Mouse (Mus musculus): ENCODE data around the gene Gm10638. TPM values are rescaled to one million over a fixed set of nuclear protein-coding genes. Genes with fewer than 3 reads are reported as not detected.

Gene Gm10638
- total and polyA plus RNA-seq, 3 experiments = 0.23 to 0.52 TPM; not detected in 1

DNA sequence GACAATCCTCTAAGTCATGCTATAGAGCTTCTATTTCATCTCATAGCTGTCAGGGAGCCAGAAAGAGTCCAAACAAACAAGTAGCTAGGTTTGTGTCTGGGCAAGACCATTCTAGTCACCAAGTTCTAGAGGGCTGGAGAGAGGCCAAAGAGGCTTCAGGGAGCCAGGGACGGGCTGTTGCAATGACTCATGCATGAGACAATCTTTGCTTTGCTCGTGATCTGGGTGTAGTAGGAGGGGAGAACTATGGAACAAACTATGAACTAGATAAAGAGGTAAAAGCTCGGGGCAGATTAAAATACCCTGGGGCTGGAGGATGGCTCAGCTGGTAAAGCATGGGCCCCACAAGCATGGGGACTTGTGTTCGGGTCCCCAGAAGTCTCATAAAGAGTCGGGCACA is 23.0 kb downstream of the Gm10638 start:
- peak overlapping the region; percentile 61 for H3K27ac ChIP-seq (ENCODE audit: control insufficient read depth, low read depth, low read length)
- no peaks in the 10 kb centered on the region for H3K9me3 ChIP-seq (replicated peaks; ENCODE audit: insufficient read depth, low read length)
- H3K36me3 ChIP-seq (ENCODE audit: control insufficient read depth in 1 of 2, insufficient read depth in 2 of 2, low read length in 2 of 2) = peaks cover 0 to 10% of the 10 kb centered on the region in 2 experiments; a peak in 2 of 4 replicates
- H3K4me1 ChIP-seq (ENCODE audit: control insufficient read depth in 1 of 2, insufficient read depth in 2 of 2, low read length in 2 of 2) = peaks cover 5 to 23% of the 10 kb centered on the region in 2 experiments
- TF ChIP-seq CHD2 (IDR thresholded peaks at IDR 0.05; ENCODE audit: low read length) = no peak
- TF ChIP-seq ETS1 (IDR thresholded peaks at IDR 0.05; ENCODE audit: low read depth, low read length) = peak; percentile 77
- no peak for TF ChIP-seq MYC (IDR thresholded peaks at IDR 0.05; ENCODE audit: low read depth, low read length)
- peak; percentile 66; the same call in 1 of the 2 replicates for TF ChIP-seq TBP (IDR thresholded peaks at IDR 0.05; ENCODE audit: low read depth, low read length)
- TF ChIP-seq USF2 (IDR thresholded peaks at IDR 0.05; ENCODE audit: borderline replicate concordance in 1 of 2, insufficient read depth in 1 of 2, low read depth in 1 of 2, low read length in 2 of 2) = no peak
- TF ChIP-seq BHLHE40 (IDR thresholded peaks at IDR 0.05; ENCODE audit: borderline replicate concordance, low read depth, low read length) = peak; percentile 83
- TF ChIP-seq EP300 (IDR thresholded peaks at IDR 0.05; ENCODE audit: low read depth in 1 of 2, low read length in 2 of 2) = peak; percentile 38 to 58; a peak in 3 of 4 replicates
- TF ChIP-seq ZMIZ1 (IDR thresholded peaks at IDR 0.05; ENCODE audit: low read depth, low read length) = no peak
- no peak for TF ChIP-seq E2F4 (IDR thresholded peaks at IDR 0.05; ENCODE audit: borderline replicate concordance, low read depth, low read length)
- TF ChIP-seq USF1 (IDR thresholded peaks at IDR 0.05; ENCODE audit: low read depth, low read length) = no peak
- TF ChIP-seq TAL1 (IDR thresholded peaks at IDR 0.05; ENCODE audit: low read length) = no peak
- peak; percentile 69; the same call in 1 of the 2 replicates for TF ChIP-seq JUND (IDR thresholded peaks at IDR 0.05; ENCODE audit: low read depth, low read length)
- no peak overlapping the region for H3K9ac ChIP-seq (ENCODE audit: control insufficient read depth, low read depth, low read length, poor library complexity, severe bottlenecking)
- no peaks in the 10 kb centered on the region for H3K27me3 ChIP-seq (ENCODE audit: control insufficient read depth in 1 of 2, insufficient read depth in 2 of 2, low read length in 2 of 2)
- peak; percentile 83 for DNase-seq (ENCODE audit: low read depth, low spot score)
- H3K79me2 ChIP-seq (ENCODE audit: control insufficient read depth, insufficient read depth, low read length, poor library complexity) = no peaks in the 10 kb centered on the region
- no peak overlapping the region for H3K4me3 ChIP-seq (ENCODE audit: control insufficient read depth in 1 of 2, insufficient read depth in 1 of 2, low read depth in 2 of 2, low read length in 2 of 2)

GRCm38 (mm10) chr8:86769945-86770715 is 24.6 kb downstream of the Gm10638 start:
- Histone ChIP-seq H3K36me3 (ENCODE audit: control insufficient read depth in 1 of 2, insufficient read depth in 2 of 2, low read length in 2 of 2) (peaks cover 0 to 7% of the 10 kb centered on the region in 2 experiments; a peak in 2 of 4 replicates), H3K79me2 (ENCODE audit: control insufficient read depth, insufficient read depth, low read length, poor library complexity) (no peaks in the 10 kb centered on the region), H3K4me1 (ENCODE audit: control insufficient read depth in 1 of 2, insufficient read depth in 2 of 2, low read length in 2 of 2) (peaks cover 3 to 20% of the 10 kb centered on the region in 2 experiments; a peak in 3 of 4 replicates), H3K27ac (ENCODE audit: control insufficient read depth, low read depth, low read length) (no peak overlapping the region), H3K9ac (ENCODE audit: control insufficient read depth, low read depth, low read length, poor library complexity, severe bottlenecking) (no peak overlapping the region), H3K4me3 (ENCODE audit: control insufficient read depth in 1 of 2, insufficient read depth in 1 of 2, low read depth in 2 of 2, low read length in 2 of 2) (no peak overlapping the region), H3K27me3 (ENCODE audit: control insufficient read depth in 1 of 2, insufficient read depth in 2 of 2, low read length in 2 of 2) (no peaks in the 10 kb centered on the region), H3K9me3 (replicated peaks; ENCODE audit: insufficient read depth, low read length) (no peaks in the 10 kb centered on the region)
- no peak for DNase-seq (ENCODE audit: low read depth, low spot score)
- TF ChIP-seq ZNF384 (IDR thresholded peaks at IDR 0.05; ENCODE audit: low read depth, low read length) (no peak), CHD1 (IDR thresholded peaks at IDR 0.05; ENCODE audit: low read depth, low read length) (no peak), MXI1 (IDR thresholded peaks at IDR 0.05; ENCODE audit: low read depth, low read length) (no peak), ELF1 (IDR thresholded peaks at IDR 0.05; ENCODE audit: low read depth, low read length) (no peak), MYB (IDR thresholded peaks at IDR 0.05; ENCODE audit: low read depth, low read length) (no peak), CTCF (IDR thresholded peaks at IDR 0.05 in 2 of 3, conservative IDR thresholded peaks at IDR 0.05 in 1 of 3; ENCODE audit: control insufficient read depth in 1 of 3, insufficient read depth in 1 of 3, low read depth in 2 of 3, low read length in 3 of 3, poor library complexity in 1 of 3, severe bottlenecking in 1 of 3) (no peak), EP300 (IDR thresholded peaks at IDR 0.05; ENCODE audit: low read depth in 1 of 2, low read length in 2 of 2) (no peak), KAT2A (conservative IDR thresholded peaks at IDR 0.05; ENCODE audit: low read depth, low read length) (no peak), NELFE (IDR thresholded peaks at IDR 0.05; ENCODE audit: low read depth, low read length) (no peak), ZC3H11A (IDR thresholded peaks at IDR 0.05; ENCODE audit: low read depth, low read length) (no peak), UBTF (IDR thresholded peaks at IDR 0.05; ENCODE audit: borderline replicate concordance, insufficient read depth, low read depth, low read length) (no peak), POLR2AphosphoS5 (IDR thresholded peaks at IDR 0.05; ENCODE audit: borderline replicate concordance, low read depth, low read length) (no peak), MYC (IDR thresholded peaks at IDR 0.05; ENCODE audit: low read depth, low read length) (no peak), CHD2 (IDR thresholded peaks at IDR 0.05; ENCODE audit: low read length) (no peak), ZKSCAN1 (IDR thresholded peaks at IDR 0.05; ENCODE audit: low read depth, low read length) (no peak), GATA1 (IDR thresholded peaks at IDR 0.05; ENCODE audit: low read depth, low read length) (no peak), E2F4 (IDR thresholded peaks at IDR 0.05; ENCODE audit: borderline replicate concordance, low read depth, low read length) (no peak), MEF2A (IDR thresholded peaks at IDR 0.05; ENCODE audit: extremely low read depth, insufficient replicate concordance, low read depth, low read length, poor library complexity, severe bottlenecking) (no peak)
